Mouse (Mus musculus) heart, postnatal 0 days (tissue): ENCODE data around the gene Dnajc3. TPM values are rescaled to one million over a fixed set of nuclear protein-coding genes. Genes with fewer than 3 reads are reported as not detected.

Source experiments
- ATAC-seq: fragments of 200-750 bp; cut with Nextera tagmentation; 2 replicates; pipeline ENCODE4 v1.8.0; 2017; ENCODE audit warnings: low read depth, moderate number of reproducible peaks, moderate library complexity; ENCODE audit not compliant: insufficient read depth
- DNase-seq: peaks from one replicate; pipeline ENCODE4 v3.0.0-alpha.2; 2016; ENCODE audit warnings: low spot score
- H3K27ac ChIP-seq: fragments of 300-500 bp; sonication (generic); 2 replicates; pipeline ENCODE4 v1.5.1; 2014; ENCODE audit warnings: low read depth, mild to moderate bottlenecking
- H3K27me3 ChIP-seq: fragments of 300-500 bp; sonication (generic); 2 replicates; pipeline ENCODE4 v1.6.1; 2014; ENCODE audit warnings: low read length, mixed read lengths; ENCODE audit not compliant: control insufficient read depth, insufficient read depth
- H3K36me3 ChIP-seq: fragments of 300-500 bp; sonication (generic); replicated peaks from 2 replicates; pipeline ENCODE4 v1.6.1; 2014; ENCODE audit warnings: low read length, mixed read lengths; ENCODE audit not compliant: control insufficient read depth, insufficient read depth
- H3K4me1 ChIP-seq: fragments of 300-500 bp; sonication (generic); 2 replicates; pipeline ENCODE4 v1.6.1; 2014; ENCODE audit warnings: antibody characterized with exemption; ENCODE audit not compliant: control insufficient read depth, insufficient read depth
- H3K4me2 ChIP-seq: fragments of 300-500 bp; sonication (generic); 2 replicates; pipeline ENCODE4 v1.6.1; 2014; ENCODE audit warnings: low read depth, mild to moderate bottlenecking, low read length, moderate library complexity
- H3K4me3 ChIP-seq: fragments of 300-500 bp; sonication (generic); 2 replicates; pipeline ENCODE4 v1.5.1; 2014; ENCODE audit warnings: low read depth, low read length
- H3K9ac ChIP-seq: fragments of 300-500 bp; sonication (generic); replicated peaks from 2 replicates; pipeline ENCODE4 v1.6.1; 2014; ENCODE audit warnings: low read depth, low read length, mixed read lengths
- H3K9me3 ChIP-seq: fragments of 300-500 bp; sonication (generic); replicated peaks from 2 replicates; pipeline ENCODE4 v1.6.1; 2016; ENCODE audit warnings: low read length; ENCODE audit not compliant: control insufficient read depth
- CTCF ChIP-seq: IDR thresholded peaks from 2 replicates; pipeline ENCODE4 v1.5.1; 2016; ENCODE audit warnings: antibody characterized with exemption, control low read depth, low read depth
- EP300 ChIP-seq: IDR thresholded peaks from 2 replicates; pipeline ENCODE4 v1.6.1; 2016; ENCODE audit warnings: antibody characterized with exemption, low read depth
- WGBS: fragments of 180-500 bp; shearing (Covaris S2); extraction: QIAGEN DNeasy Blood & Tissue Kit; methylation state at CpG from one replicate; pipeline ENCODE4 v1.1.7; 2014; 5-methylcytosine and 5-hydroxymethylcytosine counted together
- polyA plus RNA-seq: library from polyadenylated mRNA; unstranded; fragments of >200 nt; fragmentation: Nextera tagmentation; extraction: Ambion mirVana; gene quantifications from 2 replicates; pipeline ENCODE4 v1.2.1, GENCODE M21; 2015
- total RNA-seq: library from RNA; depleted of rRNA; stranded (reverse); fragments of >200 nt; gene quantifications from 2 replicates; pipeline ENCODE4 v1.2.3, GENCODE M21; 2014; ENCODE audit warnings: low replicate concordance

Dnajc3 gene
- total and polyA plus RNA-seq, 2 experiments from 2014 or later, result 15.6 to 17.2 TPM

DNA sequence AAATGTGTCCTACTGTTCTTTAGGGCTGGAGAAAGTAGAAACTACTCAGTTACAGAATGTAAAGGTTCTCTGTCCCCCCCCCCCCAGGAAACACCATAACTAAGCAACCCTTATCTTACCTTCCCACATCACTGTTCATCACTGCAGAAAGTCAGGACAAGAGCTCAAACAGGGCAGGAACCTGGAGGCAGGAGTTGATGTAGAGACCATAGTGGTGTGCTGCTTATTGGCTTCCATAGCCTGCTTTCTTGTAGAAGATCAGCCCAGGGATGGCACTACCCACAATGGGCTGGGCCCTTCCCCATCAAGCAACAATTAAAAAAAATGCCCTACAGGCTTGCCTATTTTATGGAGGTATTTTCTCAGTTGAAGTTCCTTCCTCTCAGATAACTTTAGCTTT lies 45.6 kb downstream of the Dnajc3 start:
- H3K27ac ChIP-seq, result peak overlapping the region; percentile 61; the same call in 1 of the 2 replicates
- H3K9ac ChIP-seq, result no peak overlapping the region
- H3K27me3 ChIP-seq, result no peaks in the 10 kb centered on the region
- no peak for TF ChIP-seq EP300
- no peak for TF ChIP-seq CTCF
- ATAC-seq (no peak), DNase-seq (no peak)
- no peak overlapping the region for H3K4me2 ChIP-seq
- peaks cover 35% of the 10 kb centered on the region for H3K36me3 ChIP-seq
- no peak overlapping the region for H3K4me3 ChIP-seq
- H3K9me3 ChIP-seq, result no peaks in the 10 kb centered on the region
- no peaks in the 10 kb centered on the region for H3K4me1 ChIP-seq

DNA sequence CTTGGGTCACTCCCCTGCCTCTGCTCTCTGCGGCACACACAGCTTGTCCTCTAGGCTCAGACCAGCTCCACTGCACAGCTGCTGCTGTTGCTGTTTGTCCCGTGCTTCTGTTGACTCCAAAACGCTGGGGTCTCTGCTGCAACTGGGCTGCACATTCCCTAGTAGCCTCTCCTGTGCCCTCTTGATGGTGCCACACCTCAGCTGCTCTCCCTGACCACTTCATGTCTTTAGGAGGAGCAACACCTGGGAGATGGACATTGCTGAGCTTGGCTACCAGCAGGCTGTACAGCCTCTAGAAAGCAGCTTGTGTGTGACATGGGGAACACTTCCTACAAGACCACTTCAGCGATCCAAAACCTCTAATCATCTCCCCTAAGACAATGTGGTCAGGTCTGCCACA lies 46.4 kb downstream of the Dnajc3 start:
- Histone ChIP-seq H3K9me3 (no peaks in the 10 kb centered on the region), H3K9ac (no peak overlapping the region), H3K27me3 (no peaks in the 10 kb centered on the region), H3K4me1 (no peaks in the 10 kb centered on the region), H3K36me3 (peaks cover 28% of the 10 kb centered on the region), H3K27ac (no peak overlapping the region), H3K4me3 (no peak overlapping the region), H3K4me2 (no peak overlapping the region)
- DNase-seq, result no peak
- WGBS, result 78% methylated on average over 4 of the region's 4 CpGs
- no peak for ATAC-seq
- TF ChIP-seq CTCF, result no peak
- no peak for TF ChIP-seq EP300

DNA sequence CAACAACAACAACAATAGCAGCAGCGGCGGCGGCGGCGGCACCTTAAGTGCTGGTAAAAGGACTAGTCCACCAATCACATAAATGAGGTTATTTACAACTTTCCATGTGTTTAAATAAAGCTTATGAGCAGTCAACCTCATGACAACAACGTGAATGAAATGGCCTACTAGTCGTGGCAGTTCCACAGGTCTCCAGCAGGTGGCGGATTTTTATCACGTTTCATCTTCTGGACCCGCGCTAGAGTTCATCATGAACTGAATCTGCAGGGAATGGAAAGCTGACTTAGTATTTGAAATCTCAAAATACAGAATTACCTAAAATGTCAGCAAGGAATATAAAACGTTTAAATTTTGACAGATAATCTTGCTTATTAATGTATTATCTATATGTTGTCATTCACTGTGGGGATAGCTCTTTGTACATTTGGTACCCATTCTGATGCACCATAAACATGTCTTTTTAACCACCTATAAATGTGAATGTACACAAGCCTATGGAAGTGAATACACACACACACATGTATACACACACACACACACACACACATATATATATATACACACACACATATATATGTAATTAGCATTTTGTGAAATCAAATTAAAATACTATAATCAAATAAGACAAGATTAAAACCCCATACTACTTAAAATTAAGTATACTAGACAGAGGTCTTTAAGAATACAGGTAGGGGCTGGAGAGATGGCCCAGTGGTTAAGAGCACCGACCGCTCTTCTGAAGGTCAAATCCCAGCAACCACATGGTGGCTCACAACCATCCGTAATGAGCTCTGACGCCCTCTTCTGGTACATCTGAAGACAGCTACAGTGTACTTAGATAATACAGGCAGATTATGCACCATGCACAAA lies 49.1 kb downstream of the Dnajc3 start:
- Histone ChIP-seq H3K27ac (no peak overlapping the region), H3K36me3 (peaks cover 11% of the 10 kb centered on the region), H3K4me3 (no peak overlapping the region), H3K9ac (no peak overlapping the region), H3K9me3 (no peaks in the 10 kb centered on the region), H3K4me2 (no peak overlapping the region), H3K4me1 (no peaks in the 10 kb centered on the region), H3K27me3 (no peaks in the 10 kb centered on the region)
- DNase-seq (peak; percentile 41), ATAC-seq (no peak)
- no peak for TF ChIP-seq EP300
- TF ChIP-seq CTCF, result peak; percentile 78
- WGBS, result 41% methylated on average over 16 of the region's 16 CpGs

DNA sequence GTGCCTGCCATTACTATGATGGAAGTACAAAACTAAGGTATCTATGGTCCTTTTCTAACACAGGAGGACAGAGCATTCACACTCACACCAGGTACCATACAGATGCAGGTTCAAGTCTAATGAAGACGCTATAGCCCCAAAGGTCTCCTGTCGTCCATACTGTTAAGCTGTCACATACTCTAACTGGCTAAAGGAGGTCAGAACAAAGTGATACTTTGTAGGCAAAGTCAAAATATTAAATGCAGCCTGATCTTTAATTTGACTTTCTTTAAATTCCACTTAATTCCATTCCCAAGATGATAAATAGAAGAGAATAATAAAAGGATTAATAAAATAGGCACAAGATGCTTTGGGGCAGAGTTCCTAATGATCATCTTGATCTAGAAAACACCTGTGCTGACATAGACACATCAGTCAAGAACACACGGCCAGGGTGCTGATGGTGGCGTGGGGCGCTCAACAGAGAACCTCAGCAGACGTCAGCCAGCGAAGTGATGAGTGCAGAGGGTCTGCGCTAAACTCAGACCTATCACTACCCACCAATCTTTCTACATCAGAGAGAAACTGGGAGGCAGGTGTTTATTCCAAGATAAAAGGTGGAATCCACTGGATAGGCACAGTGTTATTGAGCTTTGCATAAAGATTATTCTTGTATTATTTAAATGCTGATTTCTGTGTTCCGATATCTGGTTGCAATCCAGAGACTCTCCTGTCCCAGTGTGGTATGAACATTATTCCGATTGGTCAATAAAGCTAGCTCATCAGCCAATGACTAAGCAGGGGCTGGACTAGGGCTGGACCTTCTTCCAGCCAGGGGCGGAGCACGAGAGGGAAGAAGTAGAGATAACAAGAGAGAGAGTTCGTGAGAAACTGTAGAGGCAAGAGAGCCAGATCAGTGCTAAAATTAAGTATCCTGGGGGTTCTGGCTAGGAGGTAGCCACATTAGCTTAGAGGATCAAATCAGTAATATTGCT lies 50.0 kb downstream of the Dnajc3 start:
- 47% methylated on average over 13 of the region's 13 CpGs for WGBS
- H3K27ac ChIP-seq, result no peak overlapping the region
- no peak overlapping the region for H3K9ac ChIP-seq
- DNase-seq (peak; percentile 32), ATAC-seq (peak; percentile 51; the same call in 1 of the 2 replicates)
- H3K4me2 ChIP-seq, result no peak overlapping the region
- H3K4me1 ChIP-seq, result no peaks in the 10 kb centered on the region
- H3K9me3 ChIP-seq, result no peaks in the 10 kb centered on the region
- H3K27me3 ChIP-seq, result no peaks in the 10 kb centered on the region
- H3K36me3 ChIP-seq, result peaks cover 9% of the 10 kb centered on the region
- no peak overlapping the region for H3K4me3 ChIP-seq
- TF ChIP-seq CTCF (no peak), EP300 (no peak)

DNA sequence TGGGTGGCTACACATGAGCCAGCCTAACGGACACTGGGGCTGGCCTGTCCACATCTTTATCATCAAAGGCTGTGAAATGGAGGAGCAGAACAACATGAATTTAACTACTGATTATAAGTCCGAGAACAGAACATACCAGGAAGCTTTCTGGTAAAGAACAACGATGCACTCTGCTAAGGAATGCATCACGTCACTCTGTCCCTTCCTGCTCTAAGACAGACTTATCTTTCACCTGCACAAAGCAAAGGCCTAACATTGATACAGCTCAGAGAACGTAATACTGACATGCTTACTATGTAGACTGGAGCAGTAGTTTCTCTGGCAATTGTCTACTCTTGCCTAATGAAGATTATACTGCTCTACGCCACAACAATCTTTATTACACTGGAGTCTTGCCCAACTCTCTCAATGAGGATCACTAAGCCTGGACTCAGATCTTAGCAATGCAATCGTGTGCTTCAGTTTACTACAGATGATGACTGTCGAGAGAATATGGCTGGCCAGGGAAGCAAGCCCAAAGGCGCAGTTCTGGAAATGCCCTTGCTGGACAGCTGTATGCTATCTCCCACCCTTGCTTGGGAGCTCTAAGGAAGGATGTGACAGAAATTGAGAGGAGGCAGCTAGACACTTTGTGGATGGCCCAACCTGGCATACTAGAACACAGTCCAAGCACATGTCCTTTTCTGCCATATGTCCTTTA lies 57.6 kb downstream of the Dnajc3 start:
- Histone ChIP-seq H3K4me2 (no peak overlapping the region), H3K27ac (no peak overlapping the region), H3K36me3 (peaks cover 19% of the 10 kb centered on the region), H3K27me3 (no peaks in the 10 kb centered on the region), H3K4me3 (no peak overlapping the region), H3K9me3 (no peaks in the 10 kb centered on the region), H3K9ac (no peak overlapping the region), H3K4me1 (no peaks in the 10 kb centered on the region)
- WGBS, result 73% methylated on average over 9 of the region's 9 CpGs
- TF ChIP-seq CTCF (no peak), EP300 (no peak)
- ATAC-seq (no peak), DNase-seq (no peak)
